In the genomic region with DNA sequence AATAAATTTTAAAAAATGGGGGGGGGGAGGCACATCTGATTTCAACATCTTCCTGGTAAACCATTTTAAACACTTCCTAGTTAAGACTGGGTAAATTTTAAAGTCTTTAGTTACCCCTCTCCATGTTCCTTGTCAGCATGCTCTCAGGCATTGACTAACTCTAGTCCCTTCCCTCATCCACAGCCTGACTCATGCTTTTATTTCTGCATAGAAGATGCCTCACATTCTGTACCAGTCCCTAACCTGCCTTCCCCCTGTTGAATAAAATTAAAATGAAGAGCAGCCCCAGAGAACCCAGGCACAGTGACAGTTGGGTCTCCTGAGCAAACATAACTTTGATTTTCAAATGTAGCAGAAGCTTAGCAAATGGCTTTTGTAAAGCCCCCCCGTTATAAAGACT, we compare ENCODE assay signal across 12 mouse cellular contexts.
"Had no signal": no experiment of that assay in that cellular context is flagged by ENCODE, and none has a peak within 500 bp of the region (broad histone marks: within the 10 kb centered on the region; RNA-seq: fewer than 3 reads in every experiment).

No protein-coding gene starts in this region.

- DNase-seq: kidney, adult 8-10 months; kidney, postnatal 10 days; kidney, postnatal 36 days; liver; lung, adult 2 months; lung, postnatal 14 days; lung, postnatal 4 days; midbrain, embryonic 14.5 days; right cerebral cortex, adult 18-20 months; right cerebral cortex, postnatal 14 days; spleen, adult 18-20 months; thymus, postnatal 25 days had no signal
